Mouse (Mus musculus) adrenal gland, postnatal 10 days (tissue): ENCODE results near the gene Cdca8. TPM values are rescaled to one million over a fixed set of nuclear protein-coding genes. Genes with fewer than 3 reads are reported as not detected.

Experiments
- DNase-seq: peaks from one replicate; pipeline ENCODE4 v3.0.0; 2021; ENCODE audit warnings: mixed read lengths
- total RNA-seq, 2 experiments: library from RNA; stranded (reverse); gene quantifications; 2 replicates each; pipeline ENCODE4 v1.2.3; 2021

Gene Cdca8
- total RNA-seq, 2 experiments from 2014 or later: 18.6 to 19.2 TPM

- DNase-seq: no peak
Measured at GRCm38 (mm10) chr4:124880599-124880998, 58.5 kb downstream of the Cdca8 start, which contains the start of gene Epha10. TSS of gene Epha10 (plus strand) at chr4:124880899.

- no peak for DNase-seq
Measured at GRCm38 (mm10) chr4:124872719-124873118, 66.4 kb downstream of the Cdca8 start.

Other genes with a start within 250 kb of the Cdca8 start
- gene Utp11, start 245.7 kb downstream of the Cdca8 start, total RNA-seq: 10 to 100 TPM; 29.4 to 29.9 TPM
- gene Fhl3, start 238.6 kb downstream of the Cdca8 start, total RNA-seq: 10 to 100 TPM in 1 of 2 experiments, 1 to 10 TPM in 1; 9.5 to 15.8 TPM
- 10 to 100 TPM; 39.2 to 40.3 TPM for gene Sf3a3, start 224.5 kb downstream of the Cdca8 start, total RNA-seq
- 10 to 100 TPM; 20.4 to 25.4 TPM for gene Inpp5b, start 197.5 kb downstream of the Cdca8 start, total RNA-seq
- 10 to 100 TPM; 24.0 to 24.7 TPM for gene Mtf1, start 137.2 kb downstream of the Cdca8 start, total RNA-seq
- gene Yrdc, start 88.6 kb downstream of the Cdca8 start, total RNA-seq: 10 to 100 TPM; 34.9 to 42.9 TPM
- 10 to 100 TPM; 49.6 to 54.7 TPM for gene 1110065P20Rik, start 88.1 kb downstream of the Cdca8 start, total RNA-seq
- 1 to 10 TPM; 3.5 to 5.2 TPM for gene Maneal, start 77.1 kb downstream of the Cdca8 start, total RNA-seq
- 1 to 10 TPM; 4.5 to 4.9 TPM for gene Epha10, start 58.4 kb downstream of the Cdca8 start, total RNA-seq
- 10 to 100 TPM in 1 of 2 experiments, 1 to 10 TPM in 1; 9.6 to 11.1 TPM for gene 9930104L06Rik, start 2.3 kb downstream of the Cdca8 start, total RNA-seq
- 1 to 10 TPM; 5.2 to 6.0 TPM for gene Rspo1, start 47.1 kb upstream of the Cdca8 start, total RNA-seq
- gene Gnl2, start 77.3 kb upstream of the Cdca8 start, total RNA-seq: 10 to 100 TPM; 51.9 to 55.5 TPM
- not detected for gene Dnali1, start 126.4 kb upstream of the Cdca8 start, total RNA-seq
- 10 to 100 TPM; 15.5 to 16.7 TPM for gene Snip1, start 127.4 kb upstream of the Cdca8 start, total RNA-seq
- 10 to 100 TPM; 23.8 to 36.0 TPM for gene Meaf6, start 145.8 kb upstream of the Cdca8 start, total RNA-seq
- 1 to 10 TPM; 4.6 to 6.8 TPM for gene Zc3h12a, start 188.5 kb upstream of the Cdca8 start, total RNA-seq